Mouse (Mus musculus): ENCODE results near the gene Ppm1n. TPM values are rescaled to one million over a fixed set of nuclear protein-coding genes. Genes with fewer than 3 reads are reported as not detected.

Ppm1n gene
- total RNA-seq, 2 experiments from 2014 or later, result not detected

- ATAC-seq (replicated peaks; ENCODE audit: low FRiP score, poor library complexity, severe bottlenecking), result peak; percentile 84
These were observed 28.8 kb upstream of the Ppm1n start for GRCm38 (mm10) chr7:19308454-19309277.

DNA sequence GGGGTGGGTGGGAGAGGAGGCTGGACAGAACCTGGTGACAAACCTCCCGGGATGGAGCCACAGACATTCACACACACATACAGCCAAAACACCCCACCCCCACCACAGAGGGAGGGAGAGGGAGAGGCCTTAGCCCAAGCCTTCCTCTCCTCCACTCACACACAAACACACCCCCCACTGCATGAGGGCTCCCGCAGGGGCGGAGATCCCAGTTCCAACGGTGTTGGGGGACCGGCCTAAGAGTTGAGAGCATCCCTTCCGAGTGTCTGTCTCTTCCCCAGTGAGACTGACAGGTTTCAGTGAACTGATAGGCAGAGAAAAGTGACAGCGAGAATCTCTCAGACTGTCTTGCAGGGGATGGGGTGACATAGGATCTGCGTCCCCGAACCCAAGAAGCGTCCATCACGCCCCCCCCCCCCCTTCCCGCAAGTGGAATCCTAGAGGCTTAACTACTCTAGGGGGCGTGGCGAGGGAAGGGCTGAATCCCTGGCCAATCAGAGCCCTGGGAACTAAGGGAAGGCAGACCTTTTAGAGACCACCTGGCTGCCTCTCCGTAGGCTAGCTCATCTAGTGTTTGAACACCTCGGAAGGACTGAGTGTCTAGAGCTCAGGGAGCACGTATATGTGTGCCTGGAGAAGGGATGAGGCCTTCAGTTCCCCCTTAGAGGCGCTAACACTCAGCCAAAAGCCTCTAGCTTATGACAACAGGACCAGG is 28.0 kb upstream of the Ppm1n start:
- ATAC-seq (replicated peaks; ENCODE audit: low FRiP score, poor library complexity, severe bottlenecking), result 0 out of 2 replicates have a peak, but pooled peaks have one; percentile 8

- no peak for ATAC-seq (replicated peaks; ENCODE audit: low FRiP score, poor library complexity, severe bottlenecking)
These were observed 27.2 kb upstream of the Ppm1n start for GRCm38 (mm10) chr7:19306819-19307738.

GRCm38 (mm10) chr7:19305796-19306765 is 26.2 kb upstream of the Ppm1n start:
- no peak for ATAC-seq (replicated peaks; ENCODE audit: low FRiP score, poor library complexity, severe bottlenecking)

DNA sequence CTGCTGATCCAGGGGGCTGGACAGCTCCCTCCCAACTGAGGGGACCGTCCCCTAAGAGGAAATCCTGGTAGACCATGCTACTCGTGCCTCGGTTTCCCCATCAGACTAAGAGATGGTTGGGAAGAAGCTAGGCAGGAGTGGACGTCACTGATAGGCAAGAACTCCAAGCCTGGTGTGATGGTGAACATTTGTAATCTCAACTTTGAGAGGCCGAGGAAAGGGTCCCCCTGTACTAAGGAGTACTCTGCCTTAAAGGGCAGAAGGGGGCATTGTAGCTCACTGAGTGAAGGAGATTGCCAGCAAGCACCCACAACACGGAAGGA is 25.5 kb upstream of the Ppm1n start:
- no peak for ATAC-seq (replicated peaks; ENCODE audit: low FRiP score, poor library complexity, severe bottlenecking)

- ATAC-seq (replicated peaks; ENCODE audit: low FRiP score, poor library complexity, severe bottlenecking), result no peak
These were observed 24.9 kb upstream of the Ppm1n start for GRCm38 (mm10) chr7:19304501-19305412.

- no peak for ATAC-seq (replicated peaks; ENCODE audit: low FRiP score, poor library complexity, severe bottlenecking)
These were observed 23.9 kb upstream of the Ppm1n start for GRCm38 (mm10) chr7:19303770-19304169.

DNA sequence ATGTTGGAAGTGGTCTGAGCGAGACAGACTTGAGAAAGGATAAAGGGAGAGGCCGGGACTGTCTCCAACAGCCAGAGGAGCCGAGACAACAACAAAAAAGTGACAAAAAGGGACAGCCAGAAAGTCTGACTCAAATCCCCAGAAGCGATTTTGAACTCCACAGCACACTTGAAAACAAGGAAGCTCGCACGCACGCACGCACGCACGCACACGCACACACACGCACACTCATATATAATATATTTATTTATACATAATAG is 23.1 kb upstream of the Ppm1n start:
- ATAC-seq (replicated peaks; ENCODE audit: low FRiP score, poor library complexity, severe bottlenecking), result no peak

GRCm38 (mm10) chr7:19302264-19303045 is 22.6 kb upstream of the Ppm1n start:
- ATAC-seq (replicated peaks; ENCODE audit: low FRiP score, poor library complexity, severe bottlenecking), result no peak

GRCm38 (mm10) chr7:19301461-19302263 is 21.8 kb upstream of the Ppm1n start:
- ATAC-seq (replicated peaks; ENCODE audit: low FRiP score, poor library complexity, severe bottlenecking), result no peak

- ATAC-seq (replicated peaks; ENCODE audit: low FRiP score, poor library complexity, severe bottlenecking), result peak; percentile 80
These were observed 20.9 kb upstream of the Ppm1n start for GRCm38 (mm10) chr7:19300501-19301421.

- ATAC-seq (replicated peaks; ENCODE audit: low FRiP score, poor library complexity, severe bottlenecking), result no peak
These were observed 19.3 kb upstream of the Ppm1n start for GRCm38 (mm10) chr7:19299194-19299593.

DNA sequence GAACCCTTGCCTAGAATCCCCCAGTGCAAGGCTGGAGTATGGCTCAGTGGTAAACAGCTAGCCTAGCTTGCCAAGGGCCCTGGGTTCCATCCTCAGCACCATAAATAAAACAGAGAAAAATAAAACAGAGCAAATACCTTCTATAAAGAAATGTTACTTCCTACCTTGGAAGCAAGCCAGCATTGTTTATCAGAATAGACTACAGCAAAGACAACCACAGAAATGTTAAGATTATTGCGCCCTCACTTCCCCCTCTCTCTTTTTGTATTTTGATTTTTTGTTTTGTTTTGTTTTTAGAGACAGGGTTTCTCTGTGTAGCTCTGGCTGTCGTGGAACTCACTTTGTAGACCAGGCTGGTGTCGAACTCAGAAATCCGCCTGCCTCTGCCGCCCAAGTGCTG is 17.9 kb upstream of the Ppm1n start:
- ATAC-seq (replicated peaks; ENCODE audit: low FRiP score, poor library complexity, severe bottlenecking), result no peak

DNA sequence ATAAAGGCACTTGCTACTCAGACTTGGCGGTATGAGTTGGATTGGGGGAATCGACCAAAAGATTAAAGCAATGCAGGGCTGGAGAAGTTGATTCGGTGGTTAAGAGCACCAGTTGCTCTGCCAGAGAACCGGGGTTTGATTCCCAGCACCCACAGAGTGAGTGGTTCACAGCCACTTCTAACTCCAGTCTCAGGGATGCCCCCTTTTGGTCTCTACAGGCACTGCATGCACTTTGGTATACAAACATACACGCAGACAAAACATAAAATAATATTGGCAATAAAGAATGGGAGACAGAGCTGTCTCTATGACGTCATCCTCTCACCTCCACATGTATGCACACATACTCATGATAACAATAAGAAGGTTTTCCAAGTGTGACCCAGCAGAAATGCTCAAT is 17.2 kb upstream of the Ppm1n start:
- ATAC-seq (replicated peaks; ENCODE audit: low FRiP score, poor library complexity, severe bottlenecking), result no peak

- peak; percentile 73 for ATAC-seq (replicated peaks; ENCODE audit: low FRiP score, poor library complexity, severe bottlenecking)
These were observed 15.8 kb upstream of the Ppm1n start for GRCm38 (mm10) chr7:19295503-19296185.

Measured in erythroid progenitor cell, adult 5-6 weeks (primary cell).